Mouse (Mus musculus): ENCODE measurements around the gene Reln. TPM values are rescaled to one million over a fixed set of nuclear protein-coding genes. Genes with fewer than 3 reads are reported as not detected.
A peak's percentile ranks its signal among the peaks of the same experiment; 100 is the strongest.

Reln gene
- polyA plus RNA-seq, 1 experiment from 2014 or later, result 1.9 TPM

- Histone ChIP-seq H3K36me3 (ENCODE audit: control insufficient read depth, insufficient read depth) (no peaks in the 10 kb centered on the region), H3K4me2 (ENCODE audit: low read depth, low read length) (no peak overlapping the region), H3K9me3 (replicated peaks; ENCODE audit: control insufficient read depth, low read length) (no peaks in the 10 kb centered on the region), H3K27me3 (ENCODE audit: control insufficient read depth, insufficient read depth, low read length) (no peaks in the 10 kb centered on the region), H3K4me3 (ENCODE audit: low read length) (no peak overlapping the region), H3K4me1 (ENCODE audit: control insufficient read depth, insufficient read depth, low read length) (no peaks in the 10 kb centered on the region), H3K27ac (ENCODE audit: low read length) (no peak overlapping the region), H3K9ac (ENCODE audit: low read length) (no peak overlapping the region)
- 71% methylated on average over 8 of the region's 8 CpGs for WGBS
- no peak for ATAC-seq (replicated peaks; ENCODE audit: extremely low read depth, insufficient read depth, low FRiP score)
Measured at GRCm38 (mm10) chr5:22208311-22209021, 136.0 kb downstream of the Reln start.

- H3K4me1 ChIP-seq (ENCODE audit: control insufficient read depth, insufficient read depth, low read length), result peaks cover 6% of the 10 kb centered on the region; the same call in 1 of the 2 replicates
- 27% methylated on average over 2 of the region's 2 CpGs for WGBS
- no peaks in the 10 kb centered on the region for H3K36me3 ChIP-seq (ENCODE audit: control insufficient read depth, insufficient read depth)
- ATAC-seq (replicated peaks; ENCODE audit: extremely low read depth, insufficient read depth, low FRiP score), result no peak
- no peaks in the 10 kb centered on the region for H3K27me3 ChIP-seq (ENCODE audit: control insufficient read depth, insufficient read depth, low read length)
- H3K4me2 ChIP-seq (ENCODE audit: low read depth, low read length), result no peak overlapping the region
- H3K9ac ChIP-seq (ENCODE audit: low read length), result no peak overlapping the region
- H3K9me3 ChIP-seq (replicated peaks; ENCODE audit: control insufficient read depth, low read length), result no peaks in the 10 kb centered on the region
- no peak overlapping the region for H3K27ac ChIP-seq (ENCODE audit: low read length)
- no peak overlapping the region for H3K4me3 ChIP-seq (ENCODE audit: low read length)
Measured at GRCm38 (mm10) chr5:22197926-22198325, 146.6 kb downstream of the Reln start.

GRCm38 (mm10) chr5:22196891-22197290, 147.6 kb downstream of the Reln start:
- Histone ChIP-seq H3K36me3 (ENCODE audit: control insufficient read depth, insufficient read depth) (no peaks in the 10 kb centered on the region), H3K27me3 (ENCODE audit: control insufficient read depth, insufficient read depth, low read length) (no peaks in the 10 kb centered on the region), H3K4me1 (ENCODE audit: control insufficient read depth, insufficient read depth, low read length) (peaks cover 6% of the 10 kb centered on the region; the same call in 1 of the 2 replicates), H3K4me3 (ENCODE audit: low read length) (no peak overlapping the region), H3K9me3 (replicated peaks; ENCODE audit: control insufficient read depth, low read length) (no peaks in the 10 kb centered on the region), H3K9ac (ENCODE audit: low read length) (no peak overlapping the region), H3K4me2 (ENCODE audit: low read depth, low read length) (no peak overlapping the region), H3K27ac (ENCODE audit: low read length) (no peak overlapping the region)
- 83% methylated on average over 2 of the region's 2 CpGs for WGBS
- no peak for ATAC-seq (replicated peaks; ENCODE audit: extremely low read depth, insufficient read depth, low FRiP score)

GRCm38 (mm10) chr5:22196476-22196875, 148.0 kb downstream of the Reln start:
- Histone ChIP-seq H3K27me3 (ENCODE audit: control insufficient read depth, insufficient read depth, low read length) (no peaks in the 10 kb centered on the region), H3K4me2 (ENCODE audit: low read depth, low read length) (no peak overlapping the region), H3K9me3 (replicated peaks; ENCODE audit: control insufficient read depth, low read length) (no peaks in the 10 kb centered on the region), H3K4me1 (ENCODE audit: control insufficient read depth, insufficient read depth, low read length) (peaks cover 6% of the 10 kb centered on the region; the same call in 1 of the 2 replicates), H3K9ac (ENCODE audit: low read length) (no peak overlapping the region), H3K4me3 (ENCODE audit: low read length) (no peak overlapping the region), H3K36me3 (ENCODE audit: control insufficient read depth, insufficient read depth) (no peaks in the 10 kb centered on the region), H3K27ac (ENCODE audit: low read length) (no peak overlapping the region)
- 84% methylated on average over 4 of the region's 4 CpGs for WGBS
- no peak for ATAC-seq (replicated peaks; ENCODE audit: extremely low read depth, insufficient read depth, low FRiP score)

- H3K4me1 ChIP-seq (ENCODE audit: control insufficient read depth, insufficient read depth, low read length), result peaks cover 6% of the 10 kb centered on the region; the same call in 1 of the 2 replicates
- no peak; the same call in 1 of the 2 replicates for ATAC-seq (replicated peaks; ENCODE audit: extremely low read depth, insufficient read depth, low FRiP score)
- no peaks in the 10 kb centered on the region for H3K36me3 ChIP-seq (ENCODE audit: control insufficient read depth, insufficient read depth)
- no peak overlapping the region for H3K9ac ChIP-seq (ENCODE audit: low read length)
- no peak overlapping the region for H3K4me2 ChIP-seq (ENCODE audit: low read depth, low read length)
- no peak overlapping the region for H3K4me3 ChIP-seq (ENCODE audit: low read length)
- no peaks in the 10 kb centered on the region for H3K9me3 ChIP-seq (replicated peaks; ENCODE audit: control insufficient read depth, low read length)
- no peaks in the 10 kb centered on the region for H3K27me3 ChIP-seq (ENCODE audit: control insufficient read depth, insufficient read depth, low read length)
- H3K27ac ChIP-seq (ENCODE audit: low read length), result no peak overlapping the region
- 71% methylated on average over 8 of the region's 8 CpGs for WGBS
Measured at GRCm38 (mm10) chr5:22195352-22195941, 149.1 kb downstream of the Reln start.

- Histone ChIP-seq H3K27me3 (ENCODE audit: control insufficient read depth, insufficient read depth, low read length) (no peaks in the 10 kb centered on the region), H3K4me2 (ENCODE audit: low read depth, low read length) (no peak overlapping the region), H3K27ac (ENCODE audit: low read length) (no peak overlapping the region), H3K4me3 (ENCODE audit: low read length) (no peak overlapping the region), H3K4me1 (ENCODE audit: control insufficient read depth, insufficient read depth, low read length) (peaks cover 4% of the 10 kb centered on the region; the same call in 1 of the 2 replicates), H3K36me3 (ENCODE audit: control insufficient read depth, insufficient read depth) (no peaks in the 10 kb centered on the region), H3K9ac (ENCODE audit: low read length) (no peak overlapping the region), H3K9me3 (replicated peaks; ENCODE audit: control insufficient read depth, low read length) (no peaks in the 10 kb centered on the region)
- WGBS, result 89% methylated on average over 7 of the region's 7 CpGs
- no peak for ATAC-seq (replicated peaks; ENCODE audit: extremely low read depth, insufficient read depth, low FRiP score)
Measured at GRCm38 (mm10) chr5:22191784-22192183, 152.7 kb downstream of the Reln start.

- H3K4me2 ChIP-seq (ENCODE audit: low read depth, low read length), result no peak overlapping the region
- H3K4me1 ChIP-seq (ENCODE audit: control insufficient read depth, insufficient read depth, low read length), result peaks cover 4% of the 10 kb centered on the region; the same call in 1 of the 2 replicates
- H3K4me3 ChIP-seq (ENCODE audit: low read length), result no peak overlapping the region
- no peaks in the 10 kb centered on the region for H3K36me3 ChIP-seq (ENCODE audit: control insufficient read depth, insufficient read depth)
- H3K9ac ChIP-seq (ENCODE audit: low read length), result no peak overlapping the region
- H3K9me3 ChIP-seq (replicated peaks; ENCODE audit: control insufficient read depth, low read length), result no peaks in the 10 kb centered on the region
- H3K27ac ChIP-seq (ENCODE audit: low read length), result no peak overlapping the region
- no peaks in the 10 kb centered on the region for H3K27me3 ChIP-seq (ENCODE audit: control insufficient read depth, insufficient read depth, low read length)
- ATAC-seq (replicated peaks; ENCODE audit: extremely low read depth, insufficient read depth, low FRiP score), result no peak
- WGBS, result 54% methylated on average over 3 of the region's 3 CpGs
Measured at GRCm38 (mm10) chr5:22190333-22190732, 154.2 kb downstream of the Reln start.

- no peak overlapping the region for H3K4me2 ChIP-seq (ENCODE audit: low read depth, low read length)
- H3K9ac ChIP-seq (ENCODE audit: low read length), result no peak overlapping the region
- no peaks in the 10 kb centered on the region for H3K9me3 ChIP-seq (replicated peaks; ENCODE audit: control insufficient read depth, low read length)
- no peaks in the 10 kb centered on the region for H3K27me3 ChIP-seq (ENCODE audit: control insufficient read depth, insufficient read depth, low read length)
- H3K27ac ChIP-seq (ENCODE audit: low read length), result 0 out of 2 replicates have a peak overlapping the region, but pooled peaks have one; percentile 50
- no peak overlapping the region for H3K4me3 ChIP-seq (ENCODE audit: low read length)
- H3K4me1 ChIP-seq (ENCODE audit: control insufficient read depth, insufficient read depth, low read length), result peaks cover 4% of the 10 kb centered on the region; the same call in 1 of the 2 replicates
- no peaks in the 10 kb centered on the region for H3K36me3 ChIP-seq (ENCODE audit: control insufficient read depth, insufficient read depth)
- 40% methylated on average over 3 of the region's 3 CpGs for WGBS
- no peak for ATAC-seq (replicated peaks; ENCODE audit: extremely low read depth, insufficient read depth, low FRiP score)
Measured at GRCm38 (mm10) chr5:22187599-22187998, 156.9 kb downstream of the Reln start.

- 26% methylated on average over 5 of the region's 5 CpGs for WGBS
- Histone ChIP-seq H3K27me3 (ENCODE audit: control insufficient read depth, insufficient read depth, low read length) (no peaks in the 10 kb centered on the region), H3K4me1 (ENCODE audit: control insufficient read depth, insufficient read depth, low read length) (peaks cover 5% of the 10 kb centered on the region), H3K4me2 (ENCODE audit: low read depth, low read length) (no peak overlapping the region), H3K9me3 (replicated peaks; ENCODE audit: control insufficient read depth, low read length) (no peaks in the 10 kb centered on the region), H3K27ac (ENCODE audit: low read length) (peak overlapping the region; percentile 57), H3K9ac (ENCODE audit: low read length) (no peak overlapping the region), H3K4me3 (ENCODE audit: low read length) (no peak overlapping the region), H3K36me3 (ENCODE audit: control insufficient read depth, insufficient read depth) (no peaks in the 10 kb centered on the region)
- ATAC-seq (replicated peaks; ENCODE audit: extremely low read depth, insufficient read depth, low FRiP score), result peak; percentile 80; the same call in 1 of the 2 replicates
Measured at GRCm38 (mm10) chr5:22176480-22176879, 168.0 kb downstream of the Reln start.
